Mouse (Mus musculus): ENCODE measurements around the gene Kcnip4. TPM values are rescaled to one million over a fixed set of nuclear protein-coding genes. Genes with fewer than 3 reads are reported as not detected.

Gene Kcnip4
- polyA plus RNA-seq (2015; fragmentation: Nextera tagmentation; extraction: Ambion mirVana), result 0.82 and 0.84 TPM in 2 replicates

GRCm38 (mm10) chr5:49524394-49525241 lies at the start of gene Kcnip4:
Kcnip4 (minus strand) TSS chr5:49524907.
- peak; percentile 93 for ATAC-seq (replicated peaks; ENCODE audit: low FRiP score)
- Histone ChIP-seq H3K9me3 (replicated peaks) (no peaks in the 10 kb centered on the region), H3K27ac (no peak within 1 kb of the TSS), H3K4me2 (peak within 1 kb of the TSS; percentile 93), H3K4me3 (replicated peaks) (peak within 1 kb of the TSS; percentile 49), H3K36me3 (no peaks in the 10 kb centered on the region), H3K4me1 (peaks cover 7% of the 10 kb centered on the region; the same call in 1 of the 2 replicates), H3K27me3 (peaks cover 52% of the 10 kb centered on the region), H3K9ac (0 out of 2 replicates have a peak within 1 kb of the TSS, but pooled peaks have one; percentile 26)
- whole genome bisulfite sequencing, result 1% methylated on average over 47 of the region's 50 CpGs

GRCm38 (mm10) chr5:49571876-49572275 lies 47.2 kb upstream of the Kcnip4 start:
- H3K36me3 ChIP-seq, result no peaks in the 10 kb centered on the region
- no peak overlapping the region for H3K4me3 ChIP-seq (replicated peaks)
- no peak overlapping the region for H3K9ac ChIP-seq
- no peaks in the 10 kb centered on the region for H3K9me3 ChIP-seq (replicated peaks)
- H3K4me1 ChIP-seq, result no peaks in the 10 kb centered on the region
- H3K27ac ChIP-seq, result no peak overlapping the region
- no peak for ATAC-seq (replicated peaks; ENCODE audit: low FRiP score)
- H3K4me2 ChIP-seq, result no peak overlapping the region
- H3K27me3 ChIP-seq, result no peaks in the 10 kb centered on the region
- 85% methylated on average over 4 of the region's 4 CpGs for WGBS

- Histone ChIP-seq H3K36me3 (no peaks in the 10 kb centered on the region), H3K4me2 (no peak overlapping the region), H3K9ac (no peak overlapping the region), H3K4me1 (no peaks in the 10 kb centered on the region), H3K9me3 (replicated peaks) (no peaks in the 10 kb centered on the region), H3K27me3 (no peaks in the 10 kb centered on the region), H3K4me3 (replicated peaks) (no peak overlapping the region), H3K27ac (no peak overlapping the region)
- 90% methylated on average over 4 of the region's 4 CpGs for WGBS
- no peak for ATAC-seq (replicated peaks; ENCODE audit: low FRiP score)
These were observed 39.0 kb upstream of the Kcnip4 start for GRCm38 (mm10) chr5:49563751-49564150.

GRCm38 (mm10) chr5:49557436-49557835 lies 32.7 kb upstream of the Kcnip4 start:
- 76% methylated on average over 3 of the region's 3 CpGs for WGBS
- H3K27me3 ChIP-seq, result no peaks in the 10 kb centered on the region
- no peak overlapping the region for H3K4me2 ChIP-seq
- no peak overlapping the region for H3K9ac ChIP-seq
- H3K4me1 ChIP-seq, result no peaks in the 10 kb centered on the region
- no peaks in the 10 kb centered on the region for H3K36me3 ChIP-seq
- ATAC-seq (replicated peaks; ENCODE audit: low FRiP score), result no peak
- H3K9me3 ChIP-seq (replicated peaks), result no peaks in the 10 kb centered on the region
- no peak overlapping the region for H3K27ac ChIP-seq
- H3K4me3 ChIP-seq (replicated peaks), result no peak overlapping the region

GRCm38 (mm10) chr5:49547884-49548283 lies 23.2 kb upstream of the Kcnip4 start:
- WGBS, result 90% methylated on average over 3 of the region's 3 CpGs
- Histone ChIP-seq H3K4me1 (no peaks in the 10 kb centered on the region), H3K27ac (no peak overlapping the region), H3K4me3 (replicated peaks) (no peak overlapping the region), H3K36me3 (no peaks in the 10 kb centered on the region), H3K9me3 (replicated peaks) (no peaks in the 10 kb centered on the region), H3K27me3 (no peaks in the 10 kb centered on the region), H3K4me2 (no peak overlapping the region), H3K9ac (no peak overlapping the region)
- ATAC-seq (replicated peaks; ENCODE audit: low FRiP score), result no peak

- Histone ChIP-seq H3K9me3 (replicated peaks) (no peaks in the 10 kb centered on the region), H3K4me1 (peaks cover 4% of the 10 kb centered on the region; the same call in 1 of the 2 replicates), H3K4me2 (no peak overlapping the region), H3K9ac (no peak overlapping the region), H3K27ac (no peak overlapping the region), H3K4me3 (replicated peaks) (no peak overlapping the region), H3K36me3 (no peaks in the 10 kb centered on the region), H3K27me3 (peaks cover 27% of the 10 kb centered on the region)
- 61% methylated on average over 8 of the region's 8 CpGs for WGBS
- ATAC-seq (replicated peaks; ENCODE audit: low FRiP score), result no peak
These were observed 4.7 kb upstream of the Kcnip4 start for GRCm38 (mm10) chr5:49529362-49529761.

- Histone ChIP-seq H3K4me2 (peak overlapping the region; percentile 93; the same call in 1 of the 2 replicates), H3K4me3 (replicated peaks) (no peak overlapping the region), H3K4me1 (peaks cover 7% of the 10 kb centered on the region; the same call in 1 of the 2 replicates), H3K27me3 (peaks cover 52% of the 10 kb centered on the region), H3K27ac (no peak overlapping the region), H3K36me3 (no peaks in the 10 kb centered on the region), H3K9me3 (replicated peaks) (no peaks in the 10 kb centered on the region), H3K9ac (no peak overlapping the region)
- ATAC-seq (replicated peaks; ENCODE audit: low FRiP score), result no peak
- 65% methylated on average over 4 of the region's 4 CpGs for WGBS
These were observed 520 bp upstream of the Kcnip4 start for GRCm38 (mm10) chr5:49525242-49525612.

- Histone ChIP-seq H3K4me3 (replicated peaks) (peak overlapping the region; percentile 49), H3K4me2 (peak overlapping the region; percentile 93), H3K9ac (no peak overlapping the region), H3K27me3 (peaks cover 52% of the 10 kb centered on the region), H3K4me1 (peaks cover 7% of the 10 kb centered on the region; the same call in 1 of the 2 replicates), H3K9me3 (replicated peaks) (no peaks in the 10 kb centered on the region), H3K27ac (no peak overlapping the region), H3K36me3 (no peaks in the 10 kb centered on the region)
- ATAC-seq (replicated peaks; ENCODE audit: low FRiP score), result 0 out of 2 replicates have a peak, but pooled peaks have one; percentile 7
- 9% methylated on average over 11 of the region's 11 CpGs for WGBS
These were observed 712 bp downstream of the Kcnip4 start for GRCm38 (mm10) chr5:49523997-49524393.

- H3K4me1 ChIP-seq, result peaks cover 7% of the 10 kb centered on the region; the same call in 1 of the 2 replicates
- no peak overlapping the region for H3K4me3 ChIP-seq (replicated peaks)
- no peaks in the 10 kb centered on the region for H3K36me3 ChIP-seq
- H3K9me3 ChIP-seq (replicated peaks), result no peaks in the 10 kb centered on the region
- H3K27me3 ChIP-seq, result peaks cover 52% of the 10 kb centered on the region
- no peak overlapping the region for H3K4me2 ChIP-seq
- ATAC-seq (replicated peaks; ENCODE audit: low FRiP score), result no peak
- H3K9ac ChIP-seq, result no peak overlapping the region
- no peak overlapping the region for H3K27ac ChIP-seq
- WGBS, result 79% methylated on average over 4 of the region's 4 CpGs
These were observed 1.7 kb downstream of the Kcnip4 start for GRCm38 (mm10) chr5:49522986-49523385.

- H3K9ac ChIP-seq, result no peak overlapping the region
- H3K27me3 ChIP-seq, result no peaks in the 10 kb centered on the region
- no peaks in the 10 kb centered on the region for H3K4me1 ChIP-seq
- no peak overlapping the region for H3K27ac ChIP-seq
- H3K36me3 ChIP-seq, result no peaks in the 10 kb centered on the region
- no peaks in the 10 kb centered on the region for H3K9me3 ChIP-seq (replicated peaks)
- ATAC-seq (replicated peaks; ENCODE audit: low FRiP score), result no peak
- WGBS, result 80% methylated on average over 3 of the region's 3 CpGs
- no peak overlapping the region for H3K4me3 ChIP-seq (replicated peaks)
- no peak overlapping the region for H3K4me2 ChIP-seq
These were observed 26.0 kb downstream of the Kcnip4 start for GRCm38 (mm10) chr5:49498743-49499142.

GRCm38 (mm10) chr5:49487270-49487669 lies 37.4 kb downstream of the Kcnip4 start:
- Histone ChIP-seq H3K27me3 (no peaks in the 10 kb centered on the region), H3K9me3 (replicated peaks) (no peaks in the 10 kb centered on the region), H3K9ac (no peak overlapping the region), H3K4me2 (no peak overlapping the region), H3K4me3 (replicated peaks) (no peak overlapping the region), H3K36me3 (no peaks in the 10 kb centered on the region), H3K27ac (no peak overlapping the region), H3K4me1 (no peaks in the 10 kb centered on the region)
- WGBS, result 55% methylated on average over 2 of the region's 2 CpGs
- no peak for ATAC-seq (replicated peaks; ENCODE audit: low FRiP score)

GRCm38 (mm10) chr5:49470738-49471137 lies 54.0 kb downstream of the Kcnip4 start:
- Histone ChIP-seq H3K9ac (no peak overlapping the region), H3K4me2 (no peak overlapping the region), H3K36me3 (no peaks in the 10 kb centered on the region), H3K27me3 (no peaks in the 10 kb centered on the region), H3K27ac (no peak overlapping the region), H3K4me3 (replicated peaks) (no peak overlapping the region), H3K4me1 (no peaks in the 10 kb centered on the region), H3K9me3 (replicated peaks) (no peaks in the 10 kb centered on the region)
- 85% methylated on average over 2 of the region's 2 CpGs for WGBS
- ATAC-seq (replicated peaks; ENCODE audit: low FRiP score), result no peak
